Mouse (Mus musculus) spleen, adult 2 months (tissue): ENCODE measurements around the gene Scarf2.

Experiments
- CTCF ChIP-seq: fragments of 200-500 bp; IDR thresholded peaks from 2 replicates; pipeline ENCODE4 v1.5.1; 2011; ENCODE audit warnings: mild to moderate bottlenecking, inconsistent platforms; ENCODE audit not compliant: insufficient read depth, insufficient read length, insufficient replicate concordance; ENCODE audit errors: extremely low read depth
- POLR2A ChIP-seq: fragments of 200-500 bp; IDR thresholded peaks from 2 replicates; pipeline ENCODE4 v1.6.1; 2011; ENCODE audit warnings: low read depth, low read length, inconsistent platforms

DNA sequence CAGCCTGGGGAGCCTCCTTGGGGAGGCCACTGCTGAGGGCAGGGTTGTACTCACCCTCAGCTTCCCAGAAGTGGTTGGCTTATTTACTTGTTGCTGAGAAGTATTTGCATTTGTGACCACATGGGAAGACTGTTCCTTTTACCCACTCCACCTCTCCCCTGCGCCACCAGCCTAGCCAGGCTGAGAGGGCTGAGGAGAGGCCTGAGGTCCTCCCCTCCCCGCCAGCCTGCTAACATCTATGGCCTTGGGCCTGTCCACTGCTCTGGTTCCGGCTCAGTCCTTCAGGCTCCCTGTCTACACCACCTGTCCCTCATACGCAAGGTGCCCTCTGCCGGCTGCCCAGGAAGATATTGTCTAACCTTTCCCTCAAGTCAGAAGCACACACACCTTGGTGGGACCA, 1.4 kb upstream of the Scarf2 start:
- TF ChIP-seq CTCF (no peak), POLR2A (no peak)
